Mouse (Mus musculus) liver, postnatal 0 days (tissue): ENCODE results near the gene Sowahb. TPM values are rescaled to one million over a fixed set of nuclear protein-coding genes. Genes with fewer than 3 reads are reported as not detected.
A peak's percentile ranks its signal among the peaks of the same experiment; 100 is the strongest.

Source experiments
- ATAC-seq: fragments of 200-750 bp; cut with Nextera tagmentation; 2 replicates; pipeline ENCODE4 v1.8.0; 2017; ENCODE audit warnings: mild to moderate bottlenecking, moderate library complexity
- DNase-seq: peaks from one replicate; pipeline ENCODE4 v3.0.0-alpha.2; 2016
- H3K27ac ChIP-seq: fragments of 300-500 bp; sonication (generic); 2 replicates; pipeline ENCODE4 v1.5.1; 2014; ENCODE audit warnings: antibody characterized with exemption, moderate library complexity, mild to moderate bottlenecking, low read depth
- H3K27me3 ChIP-seq: fragments of 300-500 bp; sonication (generic); 2 replicates; pipeline ENCODE4 v1.6.1; 2014; ENCODE audit warnings: low read length, control low read depth, mixed read lengths; ENCODE audit not compliant: insufficient read depth
- H3K36me3 ChIP-seq: fragments of 300-500 bp; sonication (generic); replicated peaks from 2 replicates; pipeline ENCODE4 v1.6.1; 2014; ENCODE audit warnings: mild to moderate bottlenecking, control low read depth, low read length, moderate library complexity, mixed read lengths; ENCODE audit not compliant: insufficient read depth
- H3K4me1 ChIP-seq: fragments of 300-500 bp; sonication (generic); 2 replicates; pipeline ENCODE4 v1.6.1; 2014; ENCODE audit warnings: antibody characterized with exemption, mild to moderate bottlenecking, control low read depth; ENCODE audit not compliant: insufficient read depth
- H3K4me2 ChIP-seq: fragments of 300-500 bp; sonication (generic); 2 replicates; pipeline ENCODE4 v1.6.1; 2014; ENCODE audit warnings: low read depth, mild to moderate bottlenecking, low read length, moderate library complexity, mixed read lengths
- H3K4me3 ChIP-seq: fragments of 300-500 bp; sonication (generic); 2 replicates; pipeline ENCODE4 v1.5.1; 2014; ENCODE audit warnings: low read depth, low read length
- H3K9ac ChIP-seq: fragments of 300-500 bp; sonication (generic); replicated peaks from 2 replicates; pipeline ENCODE4 v1.6.1; 2014; ENCODE audit warnings: mild to moderate bottlenecking, moderate library complexity
- H3K9me3 ChIP-seq: fragments of 300-500 bp; sonication (generic); 2 replicates; pipeline ENCODE4 v1.6.1; 2016; ENCODE audit warnings: mild to moderate bottlenecking, control low read depth, low read length, mixed read lengths
- CTCF ChIP-seq: sonication (generic); IDR thresholded peaks from 2 replicates; pipeline ENCODE4 v1.5.1; 2016; ENCODE audit warnings: antibody characterized with exemption, low read depth
- EP300 ChIP-seq: IDR thresholded peaks from 2 replicates; pipeline ENCODE4 v1.6.1; 2016; ENCODE audit warnings: antibody characterized with exemption, low read depth, mild to moderate bottlenecking
- WGBS: fragments of 180-500 bp; shearing (Covaris S2); extraction: QIAGEN DNeasy Blood & Tissue Kit; methylation state at CpG from one replicate; pipeline ENCODE4 v1.1.7; 2014; ENCODE audit not compliant: insufficient replicate concordance; 5-methylcytosine and 5-hydroxymethylcytosine counted together
- polyA plus RNA-seq: library from polyadenylated mRNA; unstranded; fragments of >200 nt; fragmentation: Nextera tagmentation; extraction: Ambion mirVana; gene quantifications from 2 replicates; pipeline ENCODE4 v1.2.1, GENCODE M21; 2015

Sowahb gene
- 1.8 and 3.9 TPM in 2 replicates for polyA plus RNA-seq

DNA sequence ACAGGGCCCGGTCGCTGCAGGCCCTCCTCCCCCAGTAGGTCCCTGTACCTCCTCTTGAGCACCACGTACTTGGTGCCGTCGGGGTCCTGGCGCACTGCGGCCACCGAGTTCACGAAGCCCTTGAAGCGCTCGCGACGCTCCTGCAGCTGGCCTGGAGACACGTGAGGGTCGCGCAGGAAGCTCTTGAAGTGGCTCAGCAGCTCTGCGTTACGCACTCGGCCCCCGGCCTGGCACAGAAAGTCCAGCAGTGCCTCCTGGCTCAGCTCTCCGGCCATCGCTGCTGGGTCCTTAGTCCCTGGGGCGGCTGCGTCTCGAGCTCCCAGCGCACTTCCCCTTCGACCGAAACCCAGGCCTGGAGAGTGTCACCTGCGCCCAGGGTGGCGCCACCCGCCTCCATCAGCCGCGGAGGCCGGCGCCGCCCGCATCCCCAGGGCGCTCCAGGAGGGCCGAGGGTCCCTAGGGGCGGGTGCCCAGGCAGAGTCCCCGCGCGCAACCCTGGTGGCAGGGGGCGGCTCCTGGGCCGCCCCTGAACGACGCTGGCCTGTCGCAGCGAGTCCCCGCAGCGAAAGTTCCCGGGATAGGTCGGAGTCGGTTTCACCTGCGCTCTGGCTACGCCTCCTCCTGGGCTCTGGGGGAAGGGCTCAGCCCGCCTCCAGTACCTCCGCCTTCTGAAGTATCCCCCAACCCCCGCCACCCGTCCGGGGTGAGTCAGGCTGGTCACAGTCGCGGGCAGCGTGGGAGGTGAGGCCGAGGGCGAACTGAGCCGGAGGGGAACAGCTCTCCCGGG, at the start of gene Sowahb:
Sowahb (minus strand) TSS at position 439 of the 787 bp plus-strand sequence.
- peak; percentile 82 for DNase-seq
- ATAC-seq, result peak; percentile 95
- TF ChIP-seq EP300 (peak; percentile 47; the same call in 1 of the 2 replicates), CTCF (0 out of 2 replicates have a peak, but pooled peaks have one; percentile 5)
- Histone ChIP-seq H3K4me3 (peak within 1 kb of the TSS; percentile 54), H3K9ac (peak within 1 kb of the TSS; percentile 63), H3K36me3 (no peaks in the 10 kb centered on the region), H3K4me1 (peaks cover 17% of the 10 kb centered on the region; the same call in 1 of the 2 replicates), H3K27me3 (peaks cover 30% of the 10 kb centered on the region), H3K27ac (peak within 1 kb of the TSS; percentile 84), H3K4me2 (peak within 1 kb of the TSS; percentile 67), H3K9me3 (no peaks in the 10 kb centered on the region)
- WGBS, result 3% methylated on average over 66 of the region's 68 CpGs

DNA sequence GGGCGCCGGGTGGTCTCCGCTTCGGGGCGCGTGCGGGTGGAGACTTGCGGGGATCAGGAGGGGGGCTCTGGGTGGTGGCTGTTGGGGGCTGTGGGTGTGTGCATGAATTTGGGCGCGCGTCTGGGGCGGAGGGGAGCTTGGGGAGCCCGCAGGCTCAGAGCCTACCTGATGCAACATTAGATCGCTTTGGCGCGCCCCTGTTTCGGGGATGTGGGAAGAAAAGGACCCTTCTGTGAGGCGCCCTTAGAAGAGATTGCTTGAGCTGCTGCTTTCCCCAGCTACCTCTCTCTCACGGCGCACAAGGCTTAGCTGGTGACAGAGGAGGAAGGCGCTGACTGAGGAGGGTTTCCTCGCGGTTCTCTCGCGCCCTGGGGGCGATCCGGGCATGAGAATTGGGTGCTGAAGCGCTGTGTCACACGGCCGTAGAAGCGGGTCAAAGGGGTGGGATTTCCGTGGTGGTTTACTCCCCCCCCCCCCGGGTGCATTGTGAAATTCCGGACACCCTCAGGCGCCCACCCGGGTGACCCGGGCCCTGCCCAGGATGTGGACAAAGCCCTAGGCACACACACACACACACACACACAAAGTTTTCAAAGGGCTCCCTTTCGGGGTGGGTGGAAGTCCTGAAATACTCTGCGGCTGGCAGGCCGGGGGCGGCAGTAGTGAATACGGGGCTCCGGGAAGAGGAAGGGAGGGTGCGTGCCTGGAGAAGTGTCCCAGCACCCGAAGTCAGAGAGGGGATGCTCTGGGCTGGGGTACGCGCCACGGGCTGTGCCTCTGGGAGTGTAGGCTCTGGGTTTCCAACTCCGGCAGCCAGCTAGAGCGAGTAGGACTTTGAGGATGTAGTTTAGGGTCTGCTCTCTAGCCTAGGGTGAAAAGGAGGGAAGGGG, 49.1 kb upstream of the Sowahb start:
- Histone ChIP-seq H3K27me3 (no peaks in the 10 kb centered on the region), H3K4me1 (peaks cover 30% of the 10 kb centered on the region), H3K9me3 (no peaks in the 10 kb centered on the region), H3K9ac (peak overlapping the region; percentile 76), H3K4me3 (peak overlapping the region; percentile 79), H3K36me3 (no peaks in the 10 kb centered on the region), H3K27ac (peak overlapping the region; percentile 80), H3K4me2 (peak overlapping the region; percentile 83)
- ATAC-seq (peak; percentile 23), DNase-seq (peak; percentile 50)
- WGBS, result under 1% methylated on average over 48 of the region's 50 CpGs
- no peak for TF ChIP-seq EP300
- TF ChIP-seq CTCF, result no peak

DNA sequence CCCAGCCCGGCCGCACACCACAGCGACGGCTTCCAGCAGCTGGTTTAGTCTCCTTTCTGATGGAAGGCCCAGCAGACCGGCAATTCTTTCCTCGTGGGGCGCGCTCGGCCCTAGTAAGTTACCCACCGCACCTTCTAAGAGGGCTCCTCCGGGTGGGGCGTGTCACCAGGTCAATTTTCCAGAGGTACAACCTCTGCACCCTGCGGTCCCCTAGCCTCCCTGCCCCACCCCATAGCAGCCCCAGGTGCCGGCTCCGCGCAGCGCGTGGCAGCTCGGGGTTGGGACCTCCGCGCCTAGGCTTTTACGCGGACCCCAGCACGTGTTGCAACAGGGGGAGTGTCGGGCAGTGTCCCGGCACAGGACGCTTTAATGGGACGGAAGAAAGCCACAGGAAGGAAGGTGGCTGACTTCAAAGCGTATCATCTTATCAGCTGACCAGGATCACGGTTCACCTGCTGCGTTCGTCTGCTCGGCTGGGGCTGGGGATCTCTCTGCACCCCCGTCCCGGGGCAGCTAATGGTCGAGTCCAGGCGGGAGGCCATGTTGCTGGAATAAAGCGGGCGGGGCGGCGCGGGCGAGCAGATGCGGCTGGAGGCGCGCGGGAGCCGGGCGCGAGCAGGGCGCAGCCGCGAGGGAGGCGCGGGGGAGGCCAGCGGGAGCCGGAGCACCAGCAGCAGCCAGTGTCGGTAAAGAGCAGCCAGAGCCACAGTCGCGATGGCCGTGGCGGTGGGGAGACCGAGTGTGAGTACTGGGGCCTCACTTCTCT, 48.2 kb upstream of the Sowahb start, which contains the start of gene Sept11:
Sept11 (plus strand) TSS at position 581 of the 766 bp plus-strand sequence.
- no peaks in the 10 kb centered on the region for H3K9me3 ChIP-seq
- ATAC-seq (peak; percentile 91), DNase-seq (peak; percentile 90)
- H3K4me3 ChIP-seq, result peak within 1 kb of the TSS; percentile 79
- no peaks in the 10 kb centered on the region for H3K27me3 ChIP-seq
- H3K9ac ChIP-seq, result peak within 1 kb of the TSS; percentile 76
- H3K27ac ChIP-seq, result peak within 1 kb of the TSS; percentile 80
- H3K4me1 ChIP-seq, result peaks cover 30% of the 10 kb centered on the region
- 3% methylated on average over 63 of the region's 63 CpGs for WGBS
- H3K4me2 ChIP-seq, result peak within 1 kb of the TSS; percentile 83
- no peaks in the 10 kb centered on the region for H3K36me3 ChIP-seq
- no peak for TF ChIP-seq CTCF
- TF ChIP-seq EP300, result no peak; the same call in 1 of the 2 replicates

DNA sequence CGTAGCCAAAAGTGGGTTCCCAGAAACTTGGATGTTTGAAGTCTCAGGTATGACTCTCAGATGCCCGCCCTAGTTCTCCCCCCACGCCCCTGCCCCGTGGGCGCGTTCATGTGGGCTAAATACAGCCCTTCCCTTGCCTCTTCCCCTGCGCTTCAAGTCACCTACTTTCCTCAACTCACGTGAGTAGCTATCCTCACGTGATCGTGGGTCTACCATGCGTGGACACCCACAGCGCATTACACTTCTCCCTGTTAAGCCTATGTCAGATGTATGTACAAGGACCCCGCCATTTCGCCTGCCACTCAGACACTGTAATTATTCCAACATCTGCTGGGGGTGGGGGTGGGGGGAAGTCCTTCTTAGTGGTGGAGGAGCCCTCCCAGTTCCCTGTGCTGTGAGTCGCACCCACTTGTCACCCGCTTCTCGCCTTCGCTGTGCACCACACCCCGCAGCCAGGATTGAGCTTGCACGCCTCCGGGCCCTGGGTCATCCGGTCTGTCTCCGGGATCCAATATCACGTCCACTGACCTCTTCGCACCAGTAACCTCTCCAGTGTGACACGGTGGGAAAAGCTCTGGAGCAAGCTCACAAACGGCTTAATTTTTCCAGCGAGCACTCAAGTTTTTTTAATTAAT, 47.4 kb upstream of the Sowahb start:
- DNase-seq (peak; percentile 51), ATAC-seq (peak; percentile 19)
- peak overlapping the region; percentile 79 for H3K4me3 ChIP-seq
- no peaks in the 10 kb centered on the region for H3K36me3 ChIP-seq
- H3K4me1 ChIP-seq, result peaks cover 24% of the 10 kb centered on the region
- TF ChIP-seq CTCF (no peak), EP300 (no peak)
- no peak overlapping the region for H3K27ac ChIP-seq
- 6% methylated on average over 28 of the region's 28 CpGs for WGBS
- peak overlapping the region; percentile 83 for H3K4me2 ChIP-seq
- H3K9me3 ChIP-seq, result no peaks in the 10 kb centered on the region
- H3K27me3 ChIP-seq, result no peaks in the 10 kb centered on the region
- H3K9ac ChIP-seq, result peak overlapping the region; percentile 76

DNA sequence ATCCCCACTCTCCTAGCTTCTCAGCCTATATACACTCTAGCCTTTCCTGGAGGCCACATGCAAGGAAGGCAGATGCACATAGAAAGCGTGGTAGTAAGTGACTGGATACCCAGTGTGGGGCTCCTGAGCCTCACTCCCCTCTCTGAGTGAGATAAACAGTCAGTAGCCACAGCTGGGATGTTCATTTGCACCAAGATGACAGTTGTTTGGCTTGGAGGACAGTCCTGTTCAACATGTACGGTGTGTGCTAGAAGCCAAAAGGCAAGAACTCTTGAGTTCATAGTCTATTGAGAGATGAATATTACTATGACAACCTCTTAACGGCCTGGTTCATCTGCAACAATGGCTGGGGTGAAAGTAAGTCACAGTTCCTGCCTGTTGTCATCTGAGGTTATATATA, 46.4 kb upstream of the Sowahb start:
- Histone ChIP-seq H3K4me3 (no peak overlapping the region), H3K27ac (no peak overlapping the region), H3K9me3 (no peaks in the 10 kb centered on the region), H3K4me2 (no peak overlapping the region), H3K36me3 (no peaks in the 10 kb centered on the region), H3K4me1 (peaks cover 20% of the 10 kb centered on the region), H3K9ac (no peak overlapping the region), H3K27me3 (no peaks in the 10 kb centered on the region)
- no peak for DNase-seq
- ATAC-seq, result no peak
- no peak for TF ChIP-seq CTCF
- TF ChIP-seq EP300, result no peak
- 66% methylated on average over 3 of the region's 3 CpGs for WGBS
